Mouse (Mus musculus) brain, adult 2 months (tissue): ENCODE data around the gene Taf4.
A peak's percentile ranks its signal among the peaks of the same experiment; 100 is the strongest.

Source experiments
- DNase-seq: peaks from one replicate; pipeline ENCODE4 v3.0.0; 2011; ENCODE audit warnings: low read depth, low spot score

The Taf4 gene

DNA sequence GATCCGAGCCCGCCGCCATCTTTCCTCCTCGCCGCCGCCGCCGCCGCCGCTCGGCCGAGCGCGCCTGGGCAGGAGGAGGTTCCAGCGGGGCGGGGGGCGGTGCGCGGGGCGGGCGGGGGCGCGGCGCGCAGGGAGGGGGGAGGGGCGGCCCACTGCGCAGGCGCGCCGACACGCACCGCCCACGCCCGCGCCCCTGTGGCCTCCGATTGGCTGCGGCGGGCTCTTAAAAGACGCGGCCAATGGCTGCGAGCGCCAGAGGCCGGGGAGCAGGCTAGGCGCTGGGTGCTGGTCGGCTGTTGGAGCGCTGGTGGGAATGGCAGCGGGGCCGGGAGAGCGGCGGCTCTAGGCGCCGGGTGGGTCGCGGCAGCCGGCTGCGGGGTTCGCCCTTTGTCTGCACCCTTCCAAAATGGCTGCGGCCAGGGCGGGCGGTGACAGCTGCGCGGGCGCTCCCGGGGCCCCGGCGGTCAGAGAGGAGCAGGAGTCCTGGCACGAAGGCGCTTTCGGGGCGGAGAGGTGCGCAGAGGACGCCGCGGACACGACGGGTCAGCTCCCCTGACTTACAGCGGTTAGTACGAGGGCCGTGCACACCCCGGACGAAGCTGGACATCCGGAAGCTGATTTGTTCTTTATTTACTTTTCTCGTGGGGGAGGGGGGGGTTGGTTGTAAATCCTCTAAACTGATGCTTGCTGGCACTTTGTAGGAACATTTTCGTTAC lies at the start of gene Taf4:
Gene Taf4 (minus strand): TSS at position 19 of the 716 bp plus-strand sequence.
- DNase-seq: peak; percentile 90

DNA sequence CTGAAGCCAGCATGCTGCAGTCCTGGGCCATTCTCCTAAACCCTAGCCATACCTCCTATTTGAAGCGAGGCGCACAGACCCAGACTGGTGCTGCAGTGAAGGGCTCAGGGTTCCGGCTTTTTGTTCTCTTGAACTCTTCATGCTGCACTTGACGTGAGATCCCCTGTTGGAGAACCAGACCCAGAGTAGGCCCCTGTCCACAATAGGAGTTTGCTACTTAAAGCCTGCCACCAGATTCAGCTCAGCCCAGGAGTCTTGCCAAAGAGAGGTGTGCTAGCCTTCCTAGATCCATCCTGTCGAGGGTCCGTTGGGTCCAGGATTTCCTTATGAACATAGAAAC lies 49.4 kb upstream of the Taf4 start:
- no peak for DNase-seq

DNA sequence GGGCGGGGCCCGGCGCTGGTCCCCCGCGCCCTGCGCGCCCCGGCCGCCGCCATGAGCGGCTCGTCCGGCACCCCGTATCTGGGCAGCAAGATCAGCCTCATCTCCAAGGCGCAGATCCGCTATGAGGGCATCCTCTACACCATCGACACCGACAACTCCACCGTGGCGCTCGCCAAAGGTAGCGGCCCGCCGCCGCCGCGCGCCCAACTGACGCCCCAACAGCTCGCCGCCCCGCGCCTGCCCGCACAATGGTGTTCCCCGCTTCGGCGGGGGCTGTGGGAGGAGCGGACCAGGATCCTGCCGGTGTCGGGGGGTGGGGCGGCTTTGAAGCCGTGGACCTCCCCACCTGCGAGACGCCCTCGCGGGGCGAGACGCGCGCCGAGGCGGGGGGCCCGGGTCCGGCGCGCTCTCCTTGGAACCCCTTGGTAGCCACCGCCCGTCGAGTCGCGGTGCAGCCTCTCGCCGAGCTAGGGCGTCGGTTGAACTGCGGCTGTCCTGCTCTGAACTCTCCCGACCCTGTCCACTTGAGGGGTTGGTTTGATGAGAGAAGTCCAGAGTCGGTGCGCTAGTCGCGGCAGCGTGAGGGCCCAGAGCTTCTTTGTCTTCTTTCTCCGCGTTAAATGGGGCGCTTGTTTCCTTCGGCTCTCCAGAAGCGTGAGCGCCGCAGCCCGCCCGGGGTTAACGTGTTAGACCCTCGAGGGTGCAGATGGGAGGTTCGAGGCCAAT lies 48.9 kb upstream of the Taf4 start:
- peak; percentile 48 for DNase-seq

DNA sequence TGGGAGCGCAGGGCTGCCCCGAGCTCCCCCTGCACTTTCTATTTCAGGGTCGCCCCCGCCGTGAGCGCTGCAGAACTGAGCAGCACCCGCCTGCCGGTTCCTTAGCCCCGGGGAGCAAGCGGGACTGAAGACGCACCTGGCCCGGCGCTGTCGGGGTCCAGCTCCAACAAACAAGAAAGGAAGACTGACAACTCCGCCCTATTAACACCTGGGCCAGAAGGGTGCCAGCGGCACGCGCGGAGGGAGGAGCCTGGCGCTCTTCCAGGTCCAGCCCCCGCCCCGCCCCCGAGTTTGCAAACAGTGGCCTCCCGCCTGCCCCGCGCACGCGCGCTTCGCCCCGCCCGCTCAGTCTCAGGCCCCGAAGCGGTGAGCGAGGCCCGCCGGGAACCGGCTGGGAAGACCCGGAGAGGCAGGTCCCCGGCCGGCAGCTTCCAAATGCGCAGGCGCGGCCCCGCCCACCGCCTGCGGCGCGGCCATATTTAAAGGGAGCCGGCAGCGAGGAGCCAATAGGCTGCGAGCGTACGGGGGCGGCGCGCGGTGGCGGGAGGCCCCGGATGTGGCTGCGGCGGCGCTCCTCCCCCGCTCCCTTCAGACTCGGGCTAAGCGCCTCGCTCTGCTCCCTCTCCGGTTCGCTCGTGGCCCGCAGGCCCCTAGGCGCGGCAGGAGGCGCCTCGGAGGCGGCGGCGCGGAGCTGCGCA lies 48.1 kb upstream of the Taf4 start, which contains the start of gene Lsm14b:
Gene Lsm14b (plus strand): TSS at position 587 of the 698 bp plus-strand sequence.
- peak; percentile 98 for DNase-seq

DNA sequence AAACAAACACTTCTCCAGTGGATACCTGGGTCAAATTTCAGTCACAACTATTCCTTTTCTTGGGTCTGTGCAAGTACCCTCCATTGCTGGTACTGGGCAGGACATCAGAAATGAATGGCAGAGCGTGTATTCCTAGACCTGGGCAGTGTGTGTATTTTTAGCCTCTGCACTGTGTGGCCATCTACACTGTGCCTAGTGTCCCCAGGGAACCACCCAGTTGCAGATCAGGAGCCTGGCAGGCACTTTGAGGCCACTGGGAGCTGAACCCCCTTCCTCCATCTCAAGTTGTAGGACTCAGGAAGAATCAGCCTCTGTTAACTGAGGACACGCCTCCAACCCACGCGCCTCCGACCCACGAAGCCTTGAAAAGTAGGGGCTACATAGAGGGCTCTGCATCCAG lies 46.3 kb upstream of the Taf4 start:
- DNase-seq: no peak

DNA sequence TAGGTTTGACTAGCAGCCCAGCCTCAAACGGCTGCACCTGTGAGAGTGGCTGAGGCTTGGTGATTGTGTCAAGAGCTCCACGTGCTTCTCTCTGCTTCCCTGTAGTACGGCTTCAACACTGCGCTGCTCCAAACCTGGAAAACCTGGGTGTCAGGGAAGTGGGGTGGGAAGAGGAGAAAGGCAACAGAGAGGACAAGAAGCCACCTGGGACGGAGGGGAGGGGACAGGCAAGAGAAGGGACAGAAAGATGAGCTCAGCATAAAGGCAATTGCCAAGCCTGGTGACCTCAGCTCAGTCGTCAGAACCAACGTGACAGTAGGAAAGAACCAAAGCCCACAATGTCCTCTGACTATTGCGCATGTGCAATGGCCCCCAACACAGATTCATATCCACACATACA lies 44.5 kb upstream of the Taf4 start:
- DNase-seq: peak; percentile 58

DNA sequence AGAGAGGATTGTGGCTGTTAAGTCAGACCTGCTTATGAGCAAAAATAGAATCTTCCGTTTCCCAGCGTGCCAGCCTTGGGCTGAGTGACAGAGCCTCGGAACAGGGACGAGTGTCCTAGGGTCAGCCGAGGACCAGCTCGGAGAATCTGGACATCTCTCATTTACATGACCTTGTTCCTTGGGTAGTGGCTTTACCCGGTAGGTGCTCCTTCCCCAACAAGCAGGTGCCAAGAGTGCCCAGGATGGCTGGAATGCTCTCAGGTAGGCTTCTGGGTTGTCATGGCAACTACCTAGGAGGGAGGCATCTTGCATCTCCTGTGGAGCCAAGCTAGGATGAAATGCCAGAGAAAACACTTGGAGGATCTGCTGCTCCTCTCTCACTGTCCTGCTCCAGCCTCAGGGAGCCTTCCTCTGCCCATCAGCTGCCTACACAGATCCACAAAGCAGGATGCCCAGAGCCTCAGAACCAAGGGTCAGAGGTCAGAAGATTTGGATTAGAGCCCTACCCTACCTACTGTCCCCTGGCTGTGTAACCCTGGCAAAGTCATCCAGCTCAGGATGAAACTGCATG lies 43.7 kb upstream of the Taf4 start:
- peak; percentile 92 for DNase-seq

DNA sequence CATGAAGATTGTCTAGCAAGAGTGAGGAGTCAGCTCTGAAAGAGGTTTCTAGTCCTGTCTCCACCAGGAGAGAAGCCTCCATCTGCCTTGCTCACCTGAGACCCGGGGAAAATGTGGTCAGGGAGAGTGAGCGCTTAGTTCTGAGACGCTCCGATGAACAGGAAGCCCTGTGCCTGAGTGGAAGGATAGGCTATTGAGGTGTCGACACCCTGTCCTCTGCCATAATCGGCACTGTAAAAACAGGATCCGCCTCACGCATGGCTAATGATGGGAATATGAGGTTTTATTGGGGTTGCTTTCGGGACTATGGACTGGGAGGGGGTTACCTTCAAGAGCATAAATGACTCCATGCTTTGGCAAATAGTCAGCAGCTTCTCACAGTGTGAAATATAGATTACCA lies 42.1 kb upstream of the Taf4 start:
- no peak for DNase-seq

DNA sequence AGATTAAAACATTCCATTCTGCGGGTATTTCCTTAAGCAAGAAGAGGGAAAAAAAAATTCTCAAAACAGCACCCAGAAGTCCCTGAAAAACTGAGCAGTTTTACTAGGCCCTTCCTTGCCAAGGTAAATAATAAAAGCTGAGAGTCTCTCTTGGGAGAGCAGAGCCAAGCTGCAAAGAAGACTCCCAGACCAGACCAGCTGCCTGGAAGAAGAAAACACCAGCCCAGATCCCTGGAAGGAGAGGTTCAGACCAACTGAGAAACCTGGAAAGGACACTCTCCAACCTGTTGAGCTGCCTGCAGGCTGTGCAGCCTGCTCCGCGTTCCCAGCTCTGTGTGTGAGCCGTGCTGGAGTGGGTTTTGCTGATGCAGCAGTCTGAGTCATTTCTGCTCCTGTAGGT lies 41.2 kb upstream of the Taf4 start:
- DNase-seq: no peak

DNA sequence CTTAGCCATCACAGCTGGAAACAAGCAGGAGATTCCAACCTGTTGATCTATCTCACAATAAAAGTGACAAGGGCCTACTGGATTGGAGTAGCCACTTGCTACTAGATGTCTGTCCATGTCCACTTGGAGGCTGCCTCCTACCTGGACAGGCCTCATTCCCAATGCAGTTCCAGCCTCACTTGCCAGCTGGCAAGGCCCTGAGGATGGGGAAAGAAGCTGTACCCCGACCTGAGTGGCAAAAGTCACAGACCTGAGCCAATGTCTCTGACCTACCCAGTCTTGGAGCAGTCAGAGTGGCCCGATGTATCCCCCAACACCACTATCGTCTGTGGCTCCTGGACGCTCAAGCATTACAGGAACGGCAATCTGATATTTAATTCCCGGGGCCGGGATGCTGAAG lies 37.2 kb upstream of the Taf4 start:
- DNase-seq: no peak

DNA sequence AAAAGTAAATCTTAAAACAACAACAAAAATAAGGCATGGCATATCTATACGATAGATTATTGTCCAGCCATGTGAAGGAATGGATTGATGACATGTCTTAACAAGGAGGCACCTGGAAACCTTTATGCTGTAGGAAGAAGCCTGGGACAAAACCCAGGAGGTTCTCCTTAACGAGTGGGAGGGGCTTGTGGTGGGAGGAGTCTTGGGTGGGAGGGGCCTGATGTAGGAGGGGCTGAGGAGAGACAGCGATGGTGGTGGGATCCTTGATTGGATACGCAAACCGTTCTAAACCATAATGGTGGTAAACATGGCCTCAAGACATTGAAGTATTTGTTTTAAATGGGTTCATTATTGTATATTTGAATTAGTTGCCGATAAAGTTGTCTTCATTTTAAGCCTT lies 34.9 kb upstream of the Taf4 start:
- DNase-seq: no peak

DNA sequence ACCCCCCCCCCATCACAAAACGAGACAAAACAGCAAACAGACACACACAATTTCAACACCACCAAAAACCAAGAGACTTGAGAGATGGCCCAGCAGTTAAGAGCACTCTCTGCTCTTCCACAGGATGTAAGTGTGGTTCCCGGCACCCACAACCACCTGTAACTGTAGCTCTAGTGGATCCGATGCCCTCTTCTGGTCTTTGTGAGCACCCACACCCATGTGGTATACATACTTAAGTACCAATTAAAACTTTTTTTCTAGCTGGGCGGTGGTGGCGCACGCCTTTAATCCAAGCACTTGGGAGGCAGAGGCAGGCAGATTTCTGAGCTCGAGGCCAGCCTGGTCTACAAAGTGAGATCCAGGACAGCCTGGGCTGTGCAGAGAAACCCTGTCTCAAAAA lies 34.2 kb upstream of the Taf4 start:
- DNase-seq: no peak

DNA sequence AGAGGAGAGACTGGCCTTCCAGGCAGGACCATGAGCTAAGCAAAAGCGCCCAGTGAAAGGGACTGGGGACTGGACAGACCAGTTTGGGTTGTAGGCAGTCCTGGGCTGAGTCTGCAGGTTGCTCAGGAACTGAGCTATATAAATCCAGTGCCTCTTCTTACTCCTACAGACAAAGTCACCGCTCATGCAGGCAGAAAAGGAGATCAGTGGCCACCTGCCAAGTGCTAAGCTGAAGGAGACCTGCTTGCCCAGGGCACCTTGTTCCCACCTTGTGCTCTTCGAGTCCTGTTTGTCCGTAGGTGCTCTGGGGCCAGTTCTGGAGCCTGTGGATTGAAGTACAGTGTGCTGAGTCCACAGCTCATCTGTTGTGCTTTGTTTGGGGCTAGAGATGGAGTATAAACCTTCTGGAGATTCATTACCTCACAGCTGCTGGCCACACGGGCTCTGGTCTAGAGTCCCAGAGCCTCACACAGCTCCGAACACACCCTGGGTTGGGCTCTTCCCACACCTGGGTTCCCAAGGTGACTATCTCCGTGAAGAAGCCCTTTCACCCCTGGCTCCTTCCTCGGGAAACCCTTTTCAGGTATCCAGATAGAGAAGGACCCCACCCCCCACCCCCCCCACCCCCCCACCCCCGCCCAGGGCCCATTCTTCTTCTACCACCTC lies 30.0 kb upstream of the Taf4 start:
- no peak for DNase-seq

DNA sequence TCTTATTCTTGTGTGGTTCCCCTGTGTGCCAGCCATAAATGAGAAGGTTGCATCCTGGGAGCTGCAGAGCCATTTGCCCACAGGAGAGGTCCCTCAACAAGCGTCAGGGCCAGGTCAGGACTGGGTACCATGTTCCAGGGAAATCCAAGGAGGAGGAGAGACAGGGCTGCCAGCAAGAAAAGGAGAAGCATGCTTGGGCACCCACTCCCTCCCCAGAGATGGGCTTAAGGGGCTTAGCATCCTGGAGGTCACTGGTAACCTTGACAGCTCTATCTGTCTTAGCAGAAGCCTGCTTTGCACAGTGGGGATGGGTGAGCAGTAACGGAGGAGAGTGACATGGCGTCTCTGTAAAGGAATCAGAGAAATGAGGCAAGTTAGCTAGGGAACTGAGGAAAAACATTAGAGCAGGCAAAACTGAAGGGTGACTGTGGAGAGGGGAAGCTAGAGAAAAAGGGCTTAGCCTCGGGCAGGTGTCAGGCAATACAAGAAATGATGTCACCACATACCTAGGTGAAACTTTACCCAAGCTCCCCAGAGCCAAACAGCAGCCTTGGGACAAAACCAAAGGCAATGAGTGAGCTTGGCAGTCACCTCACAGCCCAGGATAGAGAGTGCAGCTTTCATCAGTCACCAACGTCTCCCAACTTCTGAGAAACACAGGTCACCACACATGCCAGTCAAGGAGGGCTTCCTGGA lies 29.4 kb upstream of the Taf4 start:
- DNase-seq: no peak

DNA sequence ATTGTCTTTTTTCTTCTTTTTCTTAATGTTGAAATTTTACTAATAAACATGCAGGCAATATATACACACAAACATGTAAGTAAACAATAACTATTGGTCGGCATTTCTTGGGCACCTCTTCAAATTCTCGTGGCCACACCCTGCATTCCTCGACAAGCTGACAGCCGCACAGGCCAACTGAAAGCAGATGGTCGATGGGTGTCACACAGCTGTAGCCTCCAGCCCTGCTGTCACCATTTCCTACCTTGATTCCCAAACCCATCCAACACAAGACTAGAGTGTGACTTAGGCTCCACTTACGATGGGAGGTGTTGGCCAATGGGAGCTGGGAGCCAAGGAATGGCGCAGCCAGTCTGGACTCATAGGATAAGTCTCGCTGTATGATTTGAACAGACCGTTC lies 25.2 kb upstream of the Taf4 start:
- no peak for DNase-seq

DNA sequence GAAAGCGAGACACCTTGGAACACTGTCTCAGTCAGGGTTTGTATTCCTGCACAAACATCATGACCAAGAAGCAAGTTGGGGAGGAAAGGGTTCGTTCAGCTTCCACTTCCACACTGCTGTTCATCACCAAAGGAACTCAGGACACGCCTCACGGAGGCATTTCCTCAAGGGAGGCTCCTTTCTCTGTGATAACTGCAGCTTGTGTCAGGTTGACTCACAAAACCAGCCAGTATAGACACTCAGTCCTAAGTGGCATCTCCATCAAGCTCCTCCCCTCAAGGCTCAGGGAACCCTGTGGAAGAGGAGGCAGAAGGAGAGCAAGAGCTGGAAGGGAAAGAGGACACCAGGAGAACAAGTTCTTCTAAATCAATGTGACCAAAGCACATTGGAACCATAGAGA lies 22.0 kb upstream of the Taf4 start:
- no peak for DNase-seq

DNA sequence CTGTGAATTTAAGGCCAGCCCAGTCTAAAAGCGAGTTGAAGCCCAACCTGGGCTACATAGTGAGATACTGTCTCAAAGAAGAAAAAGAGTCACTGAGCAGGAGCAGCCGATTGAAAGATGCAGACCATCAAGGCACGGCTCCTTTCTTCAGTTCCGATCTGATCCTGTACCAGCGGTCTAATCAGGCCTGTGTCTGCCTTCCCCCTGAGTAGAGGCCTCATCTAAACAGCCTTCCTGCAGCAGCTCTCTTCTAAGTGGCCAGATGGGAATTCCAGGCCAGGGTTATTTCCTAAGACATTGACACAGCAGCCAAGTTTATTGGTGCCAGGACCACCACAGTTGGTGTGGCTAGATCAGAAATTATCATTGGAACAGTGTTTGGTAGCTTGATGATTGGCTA lies 16.6 kb upstream of the Taf4 start:
- no peak for DNase-seq

DNA sequence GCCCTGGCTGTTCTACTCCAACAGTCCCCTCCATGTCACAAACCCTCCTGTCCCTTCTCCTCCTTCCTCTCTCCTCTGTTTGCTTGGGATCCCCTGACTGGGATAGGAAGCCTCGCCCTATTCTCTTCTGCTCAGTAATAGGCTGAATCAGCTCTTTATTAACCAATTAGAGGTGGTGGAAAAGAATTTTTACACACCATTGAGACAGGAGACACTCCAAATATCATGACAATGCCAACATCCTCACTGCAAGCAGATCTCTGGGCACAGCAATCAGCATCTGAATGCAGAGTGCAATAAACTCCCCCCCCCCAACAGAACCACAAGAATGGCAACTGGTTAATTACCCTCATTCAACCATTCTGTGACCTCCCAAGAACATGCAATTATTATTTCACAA lies 12.7 kb upstream of the Taf4 start:
- no peak for DNase-seq

DNA sequence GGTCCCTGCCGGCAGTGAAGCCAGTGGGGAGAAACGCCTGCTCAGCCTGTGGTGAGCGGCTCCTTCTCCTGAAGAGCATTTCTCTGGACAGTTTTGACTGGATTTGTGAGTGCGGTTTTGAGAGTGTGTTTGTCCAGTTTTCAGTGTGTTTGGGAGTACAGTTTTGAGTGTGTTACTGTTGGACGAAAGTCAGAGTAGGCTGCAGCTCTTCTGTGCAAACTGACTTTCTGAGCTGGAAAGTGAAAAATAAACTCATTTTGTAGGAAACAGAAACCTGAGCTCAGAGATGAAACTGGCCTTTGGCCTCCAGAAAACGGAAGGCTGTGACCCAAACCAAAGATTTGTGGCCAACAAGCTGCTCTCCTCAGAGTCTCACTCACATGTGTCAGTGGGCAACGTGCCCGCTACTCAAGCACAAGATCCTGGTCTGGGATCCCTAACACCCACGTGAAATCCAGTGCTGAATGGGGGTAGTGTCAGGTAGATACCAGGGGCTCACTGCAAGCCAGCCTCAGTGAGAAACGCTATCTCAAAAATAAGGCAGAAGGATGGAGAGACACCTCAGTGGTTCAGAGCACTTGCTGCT lies 10.1 kb upstream of the Taf4 start:
- DNase-seq: no peak

DNA sequence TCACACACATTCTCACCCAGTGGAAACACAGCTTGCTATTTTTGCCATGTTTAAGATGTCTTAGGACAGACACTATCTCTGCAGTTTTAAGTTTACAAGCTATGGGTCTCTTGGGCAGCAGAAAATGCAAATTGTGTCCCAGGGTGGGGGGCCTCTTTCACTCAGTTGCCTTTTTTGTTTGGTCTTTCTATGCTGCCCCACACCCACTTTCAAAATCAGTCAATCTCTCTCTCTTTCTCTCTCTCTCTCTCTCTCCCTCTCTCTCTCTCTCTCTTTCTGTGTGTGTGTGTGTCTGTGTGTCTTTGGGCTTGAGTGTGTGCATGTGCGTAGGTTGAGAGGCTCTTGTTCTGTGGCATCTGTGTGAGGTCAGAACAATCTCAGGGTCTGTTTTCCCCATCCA lies 9.2 kb upstream of the Taf4 start:
- no peak for DNase-seq

DNA sequence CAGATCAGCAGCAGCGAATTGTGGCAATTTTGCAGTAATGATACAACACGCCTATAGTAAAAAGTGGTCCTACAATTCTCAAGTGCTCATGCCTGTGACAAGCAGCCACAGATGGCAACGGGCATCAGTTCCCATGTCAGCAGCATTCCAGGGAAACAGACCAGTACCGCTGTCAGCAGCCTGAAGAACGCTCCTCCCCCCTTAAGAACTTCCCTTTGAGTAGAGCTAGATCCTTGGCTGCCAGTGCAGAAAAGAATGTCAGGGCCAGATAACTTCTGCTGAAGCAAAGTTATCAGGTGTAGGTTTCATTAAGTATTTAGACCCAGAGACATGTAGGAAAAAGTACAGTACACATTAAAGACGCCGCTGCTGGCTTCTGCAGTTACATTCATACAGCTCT lies 8.4 kb upstream of the Taf4 start:
- DNase-seq: no peak
